9 mouse cellular contexts compared by ENCODE assay signal in genomic region chr1:133100980-133101798, GRCm38 (mm10). TPM values are rescaled to one million over a fixed set of nuclear protein-coding genes. Genes with fewer than 3 reads are reported as not detected.
DNase-seq lines count a peak whose midpoint lies in the region; ATAC-seq and TF ChIP-seq lines count a peak whose summit lies in the region.
"Had no signal": no experiment of that assay in that cellular context is flagged by ENCODE, and none has a peak within 500 bp of the region (broad histone marks: within the 10 kb centered on the region; RNA-seq: fewer than 3 reads in every experiment).

No protein-coding gene starts in this region.

- peak; percentile 24; the same call in 1 of the 2 replicates for ATAC-seq in limb, embryonic 13.5 days (ENCODE audit: low FRiP score, low read depth)
- 0 out of 2 replicates have a peak, but pooled peaks have one; percentile 23 for ATAC-seq in neural tube, embryonic 11.5 days (ENCODE audit: insufficient read depth, low FRiP score, low TSS enrichment)

- WGBS in limb, embryonic 13.5 days, result 51% methylated on average over 17 of the region's 17 CpGs
- 48% methylated on average over 17 of the region's 17 CpGs for WGBS in neural tube, embryonic 11.5 days

- H3K4me2 ChIP-seq in limb, embryonic 13.5 days (replicated peaks), result no peak overlapping the region
- no peak overlapping the region for H3K4me2 ChIP-seq in neural tube, embryonic 11.5 days (ENCODE audit: low read depth)
- H3K4me2 ChIP-seq: embryonic facial prominence, embryonic 12.5 days had no signal

- TF ChIP-seq POLR2A in cortical plate, adult 2 months (IDR thresholded peaks at IDR 0.05; ENCODE audit: extremely low read depth, insufficient read depth, low read length), result no peak
- TF ChIP-seq POLR2A in testis, adult 2 months (IDR thresholded peaks at IDR 0.05; ENCODE audit: control insufficient read depth, low read depth, low read length), result no peak

- no peaks in the 10 kb centered on the region for H3K4me1 ChIP-seq in cortical plate, adult 2 months (ENCODE audit: control insufficient read depth, insufficient read depth, low read length)
- H3K4me1 ChIP-seq in limb, embryonic 13.5 days, result no peaks in the 10 kb centered on the region
- no peaks in the 10 kb centered on the region for H3K4me1 ChIP-seq in neural tube, embryonic 11.5 days (ENCODE audit: control insufficient read depth, insufficient read depth, low read length)
- H3K4me1 ChIP-seq in testis, adult 2 months (ENCODE audit: control insufficient read depth, insufficient read depth, low read length), result peaks cover 2% of the 10 kb centered on the region; the same call in 1 of the 2 replicates

- TF ChIP-seq CTCF in cortical plate, adult 2 months (IDR thresholded peaks at IDR 0.05; ENCODE audit: extremely low read depth, insufficient read depth, low read length), result peak; percentile 67
- TF ChIP-seq CTCF in testis, adult 2 months (IDR thresholded peaks at IDR 0.05; ENCODE audit: control insufficient read depth, insufficient read depth, insufficient replicate concordance, low read depth, low read length), result peak; percentile 71; the same call in 1 of the 2 replicates

- H3K36me3 ChIP-seq in limb, embryonic 13.5 days, result peaks cover 80% of the 10 kb centered on the region
- H3K36me3 ChIP-seq in neural tube, embryonic 11.5 days (ENCODE audit: control insufficient read depth, insufficient read depth, low read length), result peaks cover 12% of the 10 kb centered on the region
- no peaks in the 10 kb centered on the region for H3K36me3 ChIP-seq in testis, adult 2 months (ENCODE audit: control insufficient read depth, insufficient read depth, low read length)

- H3K9ac ChIP-seq in limb, embryonic 13.5 days, result 0 out of 2 replicates have a peak overlapping the region, but pooled peaks have one; percentile 19
- H3K9ac ChIP-seq in neural tube, embryonic 11.5 days (ENCODE audit: low read length), result no peak overlapping the region
- H3K9ac ChIP-seq: embryonic facial prominence, embryonic 12.5 days had no signal

- peak; percentile 49 for DNase-seq in 3134 (ENCODE audit: extremely low read depth, insufficient read length, low spot score)
- peak; percentile 93 for DNase-seq in ZHBTc4 (ENCODE audit: low read depth, low spot score)
- DNase-seq in gastrocnemius, postnatal 14 days, result peak; percentile 73
- DNase-seq in kidney, adult 8-10 months, result peak; percentile 50 to 78
- DNase-seq in neural tube, embryonic 11.5 days (ENCODE audit: low spot score), result peak; percentile 82

- H3K9me3 ChIP-seq in limb, embryonic 13.5 days, result no peaks in the 10 kb centered on the region
- H3K9me3 ChIP-seq in neural tube, embryonic 11.5 days (ENCODE audit: control insufficient read depth, low read length), result no peaks in the 10 kb centered on the region
- H3K9me3 ChIP-seq: embryonic facial prominence, embryonic 12.5 days had no signal

- H3K27ac ChIP-seq in cortical plate, adult 2 months (ENCODE audit: insufficient read depth, low read length), result no peak overlapping the region
- no peak overlapping the region for H3K27ac ChIP-seq in limb, embryonic 13.5 days
- no peak overlapping the region for H3K27ac ChIP-seq in neural tube, embryonic 11.5 days (ENCODE audit: low read depth, low read length)
- H3K27ac ChIP-seq in testis, adult 2 months (ENCODE audit: control insufficient read depth, insufficient read depth, low read depth, low read length), result no peak overlapping the region
- H3K27ac ChIP-seq: embryonic facial prominence, embryonic 12.5 days had no signal

- intact Hi-C loops in gastrocnemius, postnatal 14 days (cut with DNase I; ENCODE audit: low total_unique reads), result no loop called here

- H3K4me3 ChIP-seq in cortical plate, adult 2 months (ENCODE audit: insufficient read depth, low read length), result no peak overlapping the region
- H3K4me3 ChIP-seq in limb, embryonic 13.5 days, result no peak overlapping the region
- no peak overlapping the region for H3K4me3 ChIP-seq in neural tube, embryonic 11.5 days (ENCODE audit: low read depth, low read length)
- no peak overlapping the region for H3K4me3 ChIP-seq in testis, adult 2 months (ENCODE audit: control insufficient read depth, low read depth, low read length)
- H3K4me3 ChIP-seq: embryonic facial prominence, embryonic 12.5 days had no signal

- no peaks in the 10 kb centered on the region for H3K27me3 ChIP-seq in limb, embryonic 13.5 days
- H3K27me3 ChIP-seq in neural tube, embryonic 11.5 days (ENCODE audit: control insufficient read depth, insufficient read depth, low read length), result no peaks in the 10 kb centered on the region
- H3K27me3 ChIP-seq in testis, adult 2 months (ENCODE audit: control insufficient read depth, insufficient read depth, low read length), result no peaks in the 10 kb centered on the region
- H3K27me3 ChIP-seq: embryonic facial prominence, embryonic 12.5 days had no signal

RNA-seq across cellular contexts. Expression of gene Ppp1r15b, which starts 29.8 kb away (rescaled TPM):
- 23.9 and 25.6 TPM in 2 replicates for polyA plus RNA-seq in cortical plate, adult 2 months (2012; rRNA removed)
- 10 to 100 TPM; 22.1 to 24.6 TPM for total RNA-seq in gastrocnemius, postnatal 14 days (2021)
- 31.9 and 35.9 TPM in 2 replicates for polyA plus RNA-seq in limb, embryonic 13.5 days (2015; fragmentation: Nextera tagmentation; extraction: Ambion mirVana)
- polyA plus RNA-seq in neural tube, embryonic 11.5 days (2014; fragmentation: Nextera tagmentation; extraction: Ambion mirVana), result 55.3 and 57.6 TPM in 2 replicates
- polyA plus RNA-seq in testis, adult 2 months (2012; rRNA removed), result 11.1 and 11.8 TPM in 2 replicates

RNA-seq across cellular contexts. Expression of gene Pik3c2b, which starts 55.7 kb away (rescaled TPM):
- 11.1 and 12.0 TPM in 2 replicates for polyA plus RNA-seq in cortical plate, adult 2 months (2012; rRNA removed)
- total RNA-seq in gastrocnemius, postnatal 14 days (2021), result 10 to 100 TPM; 12.2 to 21.6 TPM
- 6.8 and 7.1 TPM in 2 replicates for polyA plus RNA-seq in limb, embryonic 13.5 days (2015; fragmentation: Nextera tagmentation; extraction: Ambion mirVana)
- 14.6 and 15.4 TPM in 2 replicates for polyA plus RNA-seq in neural tube, embryonic 11.5 days (2014; fragmentation: Nextera tagmentation; extraction: Ambion mirVana)
- 1.1 and 1.3 TPM in 2 replicates for polyA plus RNA-seq in testis, adult 2 months (2012; rRNA removed)
